Mouse (Mus musculus): ENCODE measurements around the gene Sp6. TPM values are rescaled to one million over a fixed set of nuclear protein-coding genes. Genes with fewer than 3 reads are reported as not detected.

Gene Sp6
- polyA plus RNA-seq, 1 experiment from 2014 or later: 2.4 TPM

DNA sequence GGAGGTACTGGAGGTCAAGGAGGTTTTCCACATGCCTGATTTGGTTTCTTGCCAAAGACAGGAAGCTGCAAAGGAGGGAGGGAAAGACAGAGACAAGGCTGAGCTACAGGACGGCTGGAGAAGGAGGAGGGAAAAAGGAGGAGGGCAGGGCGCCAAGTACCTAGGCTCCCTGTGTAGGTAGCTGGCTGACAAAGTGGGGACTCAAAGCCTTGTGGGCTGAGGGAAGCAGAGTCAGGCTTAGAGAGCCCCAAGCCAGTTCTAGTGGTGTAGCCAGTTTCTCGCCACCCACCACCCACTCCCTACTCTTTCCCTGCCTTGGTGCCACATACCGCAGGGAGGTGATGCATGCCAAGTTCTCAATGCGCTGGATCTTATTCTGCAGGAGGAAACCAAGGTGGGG lies 22.9 kb downstream of the Sp6 start:
- H3K4me1 ChIP-seq (ENCODE audit: control insufficient read depth, insufficient read depth, low read length): no peaks in the 10 kb centered on the region; the same call in 1 of the 2 replicates
- no peak overlapping the region for H3K9ac ChIP-seq (ENCODE audit: low read length)
- no peaks in the 10 kb centered on the region for H3K9me3 ChIP-seq (ENCODE audit: control insufficient read depth, low read length)
- 85% methylated on average over 5 of the region's 5 CpGs for WGBS
- ATAC-seq (ENCODE audit: insufficient number of reproducible peaks, low FRiP score, low TSS enrichment, low read depth) (no peak), DNase-seq (ENCODE audit: low spot score) (no peak)
- no peaks in the 10 kb centered on the region for H3K27me3 ChIP-seq (ENCODE audit: control insufficient read depth, insufficient read depth, low read length)
- H3K4me3 ChIP-seq (ENCODE audit: low read depth, low read length): no peak overlapping the region
- no peaks in the 10 kb centered on the region for H3K36me3 ChIP-seq (ENCODE audit: control insufficient read depth, insufficient read depth, low read length)
- H3K27ac ChIP-seq (replicated peaks; ENCODE audit: low read depth, low read length): no peak overlapping the region
- no peak overlapping the region for H3K4me2 ChIP-seq (ENCODE audit: low read depth, severe bottlenecking)

DNA sequence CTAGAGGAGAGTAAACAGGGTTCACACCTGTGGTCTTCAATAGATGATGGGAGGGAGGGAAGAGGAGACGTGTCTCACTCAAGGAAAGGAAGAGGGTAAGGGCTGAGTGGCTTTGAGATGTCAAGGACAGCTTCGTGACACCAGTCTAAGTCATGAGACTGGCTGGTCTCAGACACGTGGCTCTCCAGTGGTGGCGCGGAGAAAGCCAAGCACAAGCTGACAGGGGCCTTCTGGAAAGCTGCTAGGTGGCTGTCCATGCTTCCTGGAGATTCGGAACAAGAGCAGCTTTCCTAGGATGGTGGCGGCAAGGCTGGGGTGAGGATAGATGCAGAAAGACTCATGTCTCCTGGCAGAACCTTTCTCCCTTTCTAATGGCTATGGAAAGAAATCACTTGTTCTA lies 25.7 kb downstream of the Sp6 start:
- H3K4me1 ChIP-seq (ENCODE audit: control insufficient read depth, insufficient read depth, low read length): no peaks in the 10 kb centered on the region; the same call in 1 of the 2 replicates
- H3K36me3 ChIP-seq (ENCODE audit: control insufficient read depth, insufficient read depth, low read length): no peaks in the 10 kb centered on the region
- H3K9ac ChIP-seq (ENCODE audit: low read length): no peak overlapping the region
- DNase-seq (ENCODE audit: low spot score) (no peak), ATAC-seq (ENCODE audit: insufficient number of reproducible peaks, low FRiP score, low TSS enrichment, low read depth) (no peak)
- 70% methylated on average over 7 of the region's 7 CpGs for WGBS
- H3K4me3 ChIP-seq (ENCODE audit: low read depth, low read length): no peak overlapping the region
- H3K9me3 ChIP-seq (ENCODE audit: control insufficient read depth, low read length): no peaks in the 10 kb centered on the region
- H3K4me2 ChIP-seq (ENCODE audit: low read depth, severe bottlenecking): no peak overlapping the region
- H3K27ac ChIP-seq (replicated peaks; ENCODE audit: low read depth, low read length): no peak overlapping the region
- no peaks in the 10 kb centered on the region for H3K27me3 ChIP-seq (ENCODE audit: control insufficient read depth, insufficient read depth, low read length)

DNA sequence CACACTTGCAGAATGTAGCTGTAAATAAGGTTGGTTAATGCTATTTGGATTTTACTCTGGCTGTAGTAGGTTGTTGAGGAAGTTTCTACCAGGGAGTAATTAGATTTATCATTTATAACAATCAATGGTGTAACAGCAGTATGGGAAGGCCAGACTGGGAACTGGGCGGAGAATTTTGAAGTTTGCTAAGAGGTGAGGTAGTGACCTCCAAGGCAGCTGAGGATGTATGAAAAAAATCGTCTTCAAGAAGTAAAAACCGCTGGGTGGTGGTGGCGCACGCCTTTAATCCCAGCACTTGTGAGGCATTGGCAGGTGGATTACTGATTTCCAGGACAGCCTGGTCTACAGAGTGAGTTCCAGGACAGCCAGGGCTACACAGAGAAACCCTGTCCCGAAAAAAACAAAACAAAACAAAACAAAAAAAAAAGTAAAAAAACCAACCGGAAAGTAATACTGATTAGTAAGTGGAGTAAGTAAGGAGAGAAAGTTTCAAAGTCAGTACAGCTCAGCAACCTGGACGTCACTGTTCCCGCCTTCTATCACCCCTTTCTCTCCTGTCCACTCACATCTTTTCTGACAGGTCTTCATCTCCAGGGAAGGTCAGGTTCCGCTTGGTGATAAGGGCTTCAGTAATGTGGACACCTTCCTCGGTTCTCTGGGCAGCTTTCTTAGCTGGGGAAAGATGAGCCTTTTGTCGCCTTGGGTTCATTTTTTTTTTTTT lies 27.3 kb downstream of the Sp6 start:
- DNase-seq (ENCODE audit: low spot score) (no peak), ATAC-seq (ENCODE audit: insufficient number of reproducible peaks, low FRiP score, low TSS enrichment, low read depth) (no peak)
- Histone ChIP-seq H3K27me3 (ENCODE audit: control insufficient read depth, insufficient read depth, low read length) (no peaks in the 10 kb centered on the region), H3K4me1 (ENCODE audit: control insufficient read depth, insufficient read depth, low read length) (no peaks in the 10 kb centered on the region; the same call in 1 of the 2 replicates), H3K36me3 (ENCODE audit: control insufficient read depth, insufficient read depth, low read length) (peaks cover 6% of the 10 kb centered on the region), H3K9me3 (ENCODE audit: control insufficient read depth, low read length) (no peaks in the 10 kb centered on the region), H3K27ac (replicated peaks; ENCODE audit: low read depth, low read length) (no peak overlapping the region), H3K9ac (ENCODE audit: low read length) (no peak overlapping the region), H3K4me3 (ENCODE audit: low read depth, low read length) (peak overlapping the region; percentile 65; the same call in 1 of the 2 replicates), H3K4me2 (ENCODE audit: low read depth, severe bottlenecking) (peak overlapping the region; percentile 84)
- 56% methylated on average over 12 of the region's 12 CpGs for WGBS

DNA sequence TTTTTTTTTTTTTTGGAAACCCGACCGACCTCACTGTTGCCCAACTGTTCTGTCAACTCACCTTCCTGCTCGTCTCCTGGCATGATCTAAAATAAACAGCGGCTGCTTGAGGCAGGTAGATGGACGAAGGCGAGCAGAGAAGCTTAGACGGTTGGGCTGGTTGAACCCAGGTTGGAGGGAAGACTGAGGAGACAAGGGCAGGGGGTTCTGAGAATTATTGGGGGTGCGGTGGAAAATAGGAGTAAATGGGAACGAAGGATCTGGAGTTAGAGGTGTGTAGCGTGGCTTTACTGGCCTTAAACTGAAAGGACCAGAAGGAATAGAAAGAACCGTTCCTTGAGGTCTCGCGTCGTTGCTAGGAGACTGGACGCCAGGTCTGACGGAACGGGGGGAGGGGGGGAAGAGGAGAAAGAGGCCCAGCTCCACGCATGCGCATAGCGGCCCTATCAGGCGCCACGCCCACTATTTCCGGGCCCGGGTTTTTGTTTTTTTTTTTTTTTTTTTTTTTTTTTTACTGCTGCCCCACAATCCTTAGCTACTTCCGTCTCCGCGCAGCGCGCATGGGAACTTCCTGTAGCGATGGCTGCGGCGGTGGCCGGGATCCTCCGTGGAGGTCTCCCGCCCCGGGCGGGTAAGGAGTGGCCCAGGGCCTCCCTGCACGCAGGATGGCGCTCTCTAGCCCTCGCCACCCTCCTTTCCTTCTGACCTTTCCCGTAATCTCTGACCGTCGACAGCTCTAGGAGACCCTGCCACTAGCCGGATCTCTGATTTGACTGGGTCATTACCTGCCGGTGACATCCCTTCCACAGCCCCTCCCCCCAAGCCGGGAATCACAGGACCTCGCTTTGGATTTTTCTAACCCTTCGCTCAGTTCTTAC lies 28.1 kb downstream of the Sp6 start, which contains the start of the genes Lrrc46 and Mrpl10:
Lrrc46 (minus strand) TSS at position 386 of the 878 bp plus-strand sequence.
Mrpl10 (plus strand) TSS at position 539 of the 878 bp plus-strand sequence.
- H3K27ac ChIP-seq (replicated peaks; ENCODE audit: low read depth, low read length): 0 out of 2 replicates have a peak within 1 kb of the TSS, but pooled peaks have one; percentile 18
- peak within 1 kb of the TSS; percentile 65 for H3K4me3 ChIP-seq (ENCODE audit: low read depth, low read length)
- WGBS: under 1% methylated on average over 48 of the region's 48 CpGs
- H3K4me1 ChIP-seq (ENCODE audit: control insufficient read depth, insufficient read depth, low read length): no peaks in the 10 kb centered on the region; the same call in 1 of the 2 replicates
- DNase-seq (ENCODE audit: low spot score) (peak; percentile 97), ATAC-seq (ENCODE audit: insufficient number of reproducible peaks, low FRiP score, low TSS enrichment, low read depth) (peak; percentile 91)
- H3K27me3 ChIP-seq (ENCODE audit: control insufficient read depth, insufficient read depth, low read length): no peaks in the 10 kb centered on the region
- peak within 1 kb of the TSS; percentile 84 for H3K4me2 ChIP-seq (ENCODE audit: low read depth, severe bottlenecking)
- H3K36me3 ChIP-seq (ENCODE audit: control insufficient read depth, insufficient read depth, low read length): peaks cover 8% of the 10 kb centered on the region
- H3K9ac ChIP-seq (ENCODE audit: low read length): peak within 1 kb of the TSS; percentile 79
- no peaks in the 10 kb centered on the region for H3K9me3 ChIP-seq (ENCODE audit: control insufficient read depth, low read length)

DNA sequence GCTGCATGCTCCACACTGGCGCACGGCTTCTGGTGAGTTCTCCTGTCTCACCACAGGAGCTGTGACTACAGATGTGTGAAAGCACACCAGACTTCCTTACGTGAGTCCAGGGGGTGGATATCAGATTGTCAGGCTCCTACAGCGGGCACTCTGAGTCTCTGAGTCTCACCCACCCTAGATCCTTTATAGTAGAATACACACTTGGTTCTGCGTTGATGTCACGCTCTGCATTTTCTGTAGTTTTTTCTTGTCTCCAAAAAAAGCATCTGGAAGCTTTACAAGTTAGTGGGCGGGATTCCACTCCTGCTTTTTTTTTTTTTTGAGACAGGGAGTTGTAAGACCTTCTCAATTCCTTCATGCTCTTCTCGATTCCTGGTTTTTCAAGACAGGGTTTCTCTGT lies 31.7 kb downstream of the Sp6 start:
- Histone ChIP-seq H3K4me1 (ENCODE audit: control insufficient read depth, insufficient read depth, low read length) (no peaks in the 10 kb centered on the region; the same call in 1 of the 2 replicates), H3K9ac (ENCODE audit: low read length) (no peak overlapping the region), H3K4me3 (ENCODE audit: low read depth, low read length) (no peak overlapping the region), H3K36me3 (ENCODE audit: control insufficient read depth, insufficient read depth, low read length) (peaks cover 11% of the 10 kb centered on the region), H3K9me3 (ENCODE audit: control insufficient read depth, low read length) (no peaks in the 10 kb centered on the region), H3K4me2 (ENCODE audit: low read depth, severe bottlenecking) (no peak overlapping the region), H3K27ac (replicated peaks; ENCODE audit: low read depth, low read length) (no peak overlapping the region), H3K27me3 (ENCODE audit: control insufficient read depth, insufficient read depth, low read length) (no peaks in the 10 kb centered on the region)
- ATAC-seq (ENCODE audit: insufficient number of reproducible peaks, low FRiP score, low TSS enrichment, low read depth): no peak
- DNase-seq (ENCODE audit: low spot score): no peak
- 97% methylated on average over 8 of the region's 8 CpGs for WGBS

DNA sequence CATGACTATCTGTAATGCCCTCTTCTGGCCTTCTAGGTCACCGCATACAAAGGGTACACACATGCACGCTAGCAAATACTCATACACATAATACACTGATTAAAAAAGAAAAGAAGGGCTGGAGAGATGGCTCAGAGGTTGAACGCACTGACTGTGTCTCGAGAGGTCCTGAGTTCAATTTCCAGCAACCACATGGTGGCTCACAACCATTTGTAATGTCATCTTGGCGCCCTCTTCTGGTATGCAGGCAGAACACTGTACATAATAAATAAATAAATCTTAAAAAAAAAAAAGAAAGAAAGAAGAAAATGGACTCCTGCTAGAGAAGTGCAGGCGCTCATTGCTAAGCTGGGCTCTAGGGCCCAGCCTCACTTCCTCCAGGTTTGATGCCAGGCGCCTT lies 32.7 kb downstream of the Sp6 start:
- Histone ChIP-seq H3K4me3 (ENCODE audit: low read depth, low read length) (no peak overlapping the region), H3K4me2 (ENCODE audit: low read depth, severe bottlenecking) (no peak overlapping the region), H3K9me3 (ENCODE audit: control insufficient read depth, low read length) (no peaks in the 10 kb centered on the region), H3K27me3 (ENCODE audit: control insufficient read depth, insufficient read depth, low read length) (no peaks in the 10 kb centered on the region), H3K36me3 (ENCODE audit: control insufficient read depth, insufficient read depth, low read length) (peaks cover 11% of the 10 kb centered on the region), H3K27ac (replicated peaks; ENCODE audit: low read depth, low read length) (no peak overlapping the region), H3K4me1 (ENCODE audit: control insufficient read depth, insufficient read depth, low read length) (no peaks in the 10 kb centered on the region; the same call in 1 of the 2 replicates), H3K9ac (ENCODE audit: low read length) (no peak overlapping the region)
- DNase-seq (ENCODE audit: low spot score) (no peak), ATAC-seq (ENCODE audit: insufficient number of reproducible peaks, low FRiP score, low TSS enrichment, low read depth) (no peak)
- 86% methylated on average over 7 of the region's 7 CpGs for WGBS

DNA sequence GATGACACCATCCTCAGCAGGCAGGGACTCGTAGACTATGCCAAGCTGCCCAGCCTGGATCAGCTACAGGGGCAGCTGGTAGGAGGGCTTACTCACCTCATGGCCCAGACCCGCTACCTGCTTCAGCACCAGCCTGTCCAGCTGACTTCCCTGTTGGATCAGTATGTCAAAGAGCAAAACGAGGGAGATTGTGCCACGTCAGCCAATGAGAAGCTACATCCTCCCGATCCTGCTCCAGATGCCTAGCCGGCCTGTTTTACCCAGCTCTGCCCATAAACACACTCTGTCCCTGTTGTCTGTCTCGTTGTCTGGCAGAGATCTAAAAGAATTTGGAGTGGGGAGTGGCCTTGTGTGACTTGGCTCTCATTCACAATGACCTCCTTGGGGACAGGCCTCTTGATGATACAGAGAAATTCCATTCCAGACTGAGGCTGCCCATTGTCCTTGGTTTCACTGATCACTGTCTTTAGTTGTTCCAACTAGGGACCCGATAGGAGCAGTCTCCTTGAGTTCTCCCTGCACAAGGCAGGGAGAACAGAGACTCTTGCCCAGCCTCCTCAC lies 35.0 kb downstream of the Sp6 start:
- H3K9ac ChIP-seq (ENCODE audit: low read length): no peak overlapping the region
- no peak overlapping the region for H3K27ac ChIP-seq (replicated peaks; ENCODE audit: low read depth, low read length)
- no peaks in the 10 kb centered on the region for H3K9me3 ChIP-seq (ENCODE audit: control insufficient read depth, low read length)
- WGBS: 89% methylated on average over 8 of the region's 8 CpGs
- no peak overlapping the region for H3K4me3 ChIP-seq (ENCODE audit: low read depth, low read length)
- H3K4me1 ChIP-seq (ENCODE audit: control insufficient read depth, insufficient read depth, low read length): peaks cover 11% of the 10 kb centered on the region
- H3K4me2 ChIP-seq (ENCODE audit: low read depth, severe bottlenecking): no peak overlapping the region
- DNase-seq (ENCODE audit: low spot score): no peak
- no peak for ATAC-seq (ENCODE audit: insufficient number of reproducible peaks, low FRiP score, low TSS enrichment, low read depth)
- H3K27me3 ChIP-seq (ENCODE audit: control insufficient read depth, insufficient read depth, low read length): no peaks in the 10 kb centered on the region
- H3K36me3 ChIP-seq (ENCODE audit: control insufficient read depth, insufficient read depth, low read length): peaks cover 11% of the 10 kb centered on the region

DNA sequence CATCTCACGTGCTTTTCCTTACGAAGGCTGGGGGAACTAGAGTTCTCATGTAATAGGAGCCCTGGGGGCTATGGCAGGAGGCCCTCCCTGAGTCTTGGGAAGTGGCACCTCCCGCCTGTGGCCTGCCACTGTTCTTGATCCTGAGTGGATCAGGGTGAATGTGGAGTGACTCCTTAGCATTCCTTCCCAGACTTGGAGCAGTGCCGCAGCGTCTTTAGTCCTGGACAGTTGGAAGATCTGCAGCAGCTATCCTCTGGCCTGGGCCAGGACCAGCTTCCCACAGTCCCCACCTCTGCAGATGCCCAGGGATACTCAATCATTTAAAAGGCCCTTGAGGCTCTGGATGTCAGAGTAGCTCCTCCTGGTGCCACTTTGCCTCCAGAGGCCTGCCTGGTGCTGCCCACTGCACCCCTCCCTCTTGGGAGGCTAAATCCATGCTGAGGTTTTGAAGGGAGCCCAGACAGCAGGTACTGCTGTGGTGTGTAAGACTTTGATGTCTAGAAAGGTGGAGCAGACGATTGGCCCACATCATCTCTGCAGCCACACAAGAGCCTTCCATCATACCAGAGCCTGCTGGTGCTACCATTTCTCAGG lies 36.4 kb downstream of the Sp6 start:
- peaks cover 7% of the 10 kb centered on the region for H3K36me3 ChIP-seq (ENCODE audit: control insufficient read depth, insufficient read depth, low read length)
- H3K4me3 ChIP-seq (ENCODE audit: low read depth, low read length): no peak overlapping the region
- H3K27ac ChIP-seq (replicated peaks; ENCODE audit: low read depth, low read length): no peak overlapping the region
- H3K4me2 ChIP-seq (ENCODE audit: low read depth, severe bottlenecking): no peak overlapping the region
- no peak overlapping the region for H3K9ac ChIP-seq (ENCODE audit: low read length)
- ATAC-seq (ENCODE audit: insufficient number of reproducible peaks, low FRiP score, low TSS enrichment, low read depth) (no peak), DNase-seq (ENCODE audit: low spot score) (no peak)
- H3K27me3 ChIP-seq (ENCODE audit: control insufficient read depth, insufficient read depth, low read length): no peaks in the 10 kb centered on the region
- H3K4me1 ChIP-seq (ENCODE audit: control insufficient read depth, insufficient read depth, low read length): peaks cover 11% of the 10 kb centered on the region
- no peaks in the 10 kb centered on the region for H3K9me3 ChIP-seq (ENCODE audit: control insufficient read depth, low read length)
- 77% methylated on average over 6 of the region's 6 CpGs for WGBS
